Mouse (Mus musculus) forebrain, embryonic 13.5 days (tissue): ENCODE results near the gene Klc4. TPM values are rescaled to one million over a fixed set of nuclear protein-coding genes. Genes with fewer than 3 reads are reported as not detected.

Experiments
- ATAC-seq: fragments of 200-750 bp; cut with Nextera tagmentation; 2 replicates; pipeline ENCODE4 v1.8.0; 2017
- H3K27ac ChIP-seq: fragments of 300-500 bp; sonication (generic); 2 replicates; pipeline ENCODE4 v1.5.1; 2015; ENCODE audit warnings: inconsistent platforms, mild to moderate bottlenecking, moderate library complexity
- H3K27me3 ChIP-seq: fragments of 300-500 bp; sonication (generic); 2 replicates; pipeline ENCODE4 v1.6.1; 2015; ENCODE audit warnings: mild to moderate bottlenecking, inconsistent platforms
- H3K36me3 ChIP-seq: fragments of 300-500 bp; sonication (generic); 2 replicates; pipeline ENCODE4 v1.6.1; 2015; ENCODE audit warnings: mild to moderate bottlenecking, inconsistent platforms; ENCODE audit not compliant: poor library complexity, severe bottlenecking
- H3K4me1 ChIP-seq: fragments of 300-500 bp; sonication (generic); 2 replicates; pipeline ENCODE4 v1.6.1; 2015; ENCODE audit warnings: inconsistent platforms
- H3K4me2 ChIP-seq: fragments of 300-500 bp; sonication (generic); 2 replicates; pipeline ENCODE4 v1.6.1; 2015; ENCODE audit warnings: inconsistent platforms, mild to moderate bottlenecking, moderate library complexity
- H3K4me3 ChIP-seq: fragments of 300-500 bp; sonication (generic); 2 replicates; pipeline ENCODE4 v1.5.1; 2015; ENCODE audit warnings: mild to moderate bottlenecking, inconsistent platforms
- H3K9ac ChIP-seq: fragments of 300-500 bp; sonication (generic); 2 replicates; pipeline ENCODE4 v1.6.1; 2015; ENCODE audit warnings: mild to moderate bottlenecking, inconsistent platforms
- H3K9me3 ChIP-seq: fragments of 300-500 bp; sonication (generic); replicated peaks from 2 replicates; pipeline ENCODE4 v1.6.1; 2016; ENCODE audit warnings: inconsistent platforms
- WGBS: fragments of 180-500 bp; shearing (Covaris S2); methylation state at CpG from one replicate; pipeline ENCODE4 v1.1.7; 2015; 5-methylcytosine and 5-hydroxymethylcytosine counted together
- polyA plus RNA-seq: library from polyadenylated mRNA; unstranded; fragments of >200 nt; fragmentation: Nextera tagmentation; extraction: Ambion mirVana; gene quantifications from 2 replicates; pipeline ENCODE4 v1.2.1, GENCODE M21; 2015

The Klc4 gene
- 44.3 and 47.7 TPM in 2 replicates for polyA plus RNA-seq

DNA sequence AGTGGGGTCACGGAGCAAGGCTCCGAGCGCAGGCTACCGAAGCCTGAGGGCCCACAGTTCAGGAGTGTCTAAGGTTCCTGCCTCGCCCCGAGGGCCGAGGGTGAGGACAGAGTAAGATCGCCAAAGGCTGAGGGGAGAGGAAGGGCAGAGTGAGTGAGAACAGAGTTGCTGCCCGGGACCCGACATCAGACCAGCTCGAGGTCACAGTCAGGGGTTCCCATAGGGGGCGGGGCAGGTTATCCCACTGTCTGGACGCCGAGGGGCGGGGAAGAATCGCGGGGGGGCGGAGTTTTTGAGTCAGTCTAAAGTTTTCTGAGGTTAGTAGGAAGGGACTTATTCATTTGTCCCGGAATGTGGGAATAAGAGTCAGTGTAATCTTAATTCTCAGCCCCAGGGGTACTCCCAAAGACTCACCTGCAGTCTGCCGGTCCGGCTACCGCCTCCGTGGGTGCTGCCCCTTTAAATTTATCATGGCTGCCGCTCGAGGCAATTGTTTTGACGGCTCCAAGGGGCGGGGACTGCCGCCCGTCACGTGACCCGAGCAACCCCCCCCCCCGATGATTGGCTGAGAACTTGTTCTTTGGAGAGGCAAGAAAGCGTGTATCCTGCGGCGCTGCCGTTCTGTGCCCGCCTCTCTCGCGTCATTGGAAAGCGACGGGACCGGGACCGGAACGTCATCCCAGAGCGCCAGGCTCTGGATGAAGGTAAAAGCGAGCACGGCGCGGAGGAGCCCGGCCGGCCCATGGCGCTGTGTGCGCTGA is at the start of gene Klc4, which contains the start of gene Mrpl2:
Gene Klc4, minus strand, starts transcription at position 462 of the 761 bp plus-strand sequence.
Gene Mrpl2, plus strand, starts transcription at position 669 of the 761 bp plus-strand sequence.
- peak within 1 kb of the TSS; percentile 81 for H3K4me2 ChIP-seq
- H3K4me1 ChIP-seq: peaks cover 41% of the 10 kb centered on the region
- H3K27ac ChIP-seq: peak within 1 kb of the TSS; percentile 83
- H3K36me3 ChIP-seq: peaks cover 36% of the 10 kb centered on the region
- WGBS: under 1% methylated on average over 53 of the region's 53 CpGs
- no peaks in the 10 kb centered on the region for H3K9me3 ChIP-seq
- ATAC-seq: peak; percentile 75
- H3K9ac ChIP-seq: peak within 1 kb of the TSS; percentile 77
- H3K27me3 ChIP-seq: no peaks in the 10 kb centered on the region
- peak within 1 kb of the TSS; percentile 80 for H3K4me3 ChIP-seq

DNA sequence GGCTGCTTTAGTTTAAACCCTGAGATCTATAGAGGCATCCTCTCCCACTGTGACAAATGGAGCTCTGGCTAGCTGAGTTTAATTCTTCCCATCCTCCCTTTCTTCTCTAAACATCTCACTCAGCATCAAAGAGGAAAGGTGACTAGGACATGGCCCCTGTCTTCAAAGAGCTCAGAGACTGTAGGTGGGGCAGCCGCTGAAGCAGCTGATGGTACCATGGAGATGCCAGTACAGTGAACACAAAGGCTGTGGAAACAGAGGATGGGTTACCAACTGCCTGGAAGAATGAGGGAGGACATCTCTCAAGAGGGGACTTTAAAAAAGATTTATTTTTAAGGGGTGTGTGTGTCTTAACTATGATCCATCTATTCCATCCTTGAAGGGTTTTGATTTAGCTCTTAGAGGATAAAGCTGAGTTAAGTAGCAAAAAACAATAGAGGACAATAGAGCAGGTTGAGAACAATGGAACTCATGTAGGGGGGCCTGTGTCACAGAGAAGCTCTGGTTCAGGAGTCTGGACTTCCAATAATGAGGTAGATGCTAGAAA is 48.8 kb upstream of the Klc4 start:
- no peak overlapping the region for H3K4me3 ChIP-seq
- H3K9ac ChIP-seq: no peak overlapping the region
- no peaks in the 10 kb centered on the region for H3K4me1 ChIP-seq
- no peak overlapping the region for H3K27ac ChIP-seq
- no peaks in the 10 kb centered on the region for H3K27me3 ChIP-seq
- H3K36me3 ChIP-seq: peaks cover 45% of the 10 kb centered on the region
- no peak for ATAC-seq
- H3K4me2 ChIP-seq: no peak overlapping the region
- H3K9me3 ChIP-seq: no peaks in the 10 kb centered on the region
- 81% methylated on average over 1 of the region's 1 CpGs for WGBS

DNA sequence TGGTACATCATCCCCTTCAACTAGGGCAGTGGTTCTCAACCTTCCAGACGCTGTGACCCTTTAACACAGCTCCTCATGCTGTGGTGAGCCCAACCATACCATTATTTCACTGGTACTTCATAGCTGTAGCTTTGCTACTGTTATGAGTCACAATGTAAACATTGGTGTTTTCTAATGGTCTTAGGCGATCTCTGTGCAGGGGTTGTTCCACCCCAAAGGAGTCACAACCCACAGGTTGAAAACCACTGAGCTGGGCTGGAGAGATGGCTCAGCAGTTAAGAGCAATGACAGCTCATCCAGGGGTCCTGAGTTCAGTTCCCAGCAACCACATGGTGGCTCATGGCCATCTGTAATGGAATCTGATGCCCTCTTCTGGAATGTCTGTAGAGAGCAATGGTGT is 45.6 kb upstream of the Klc4 start:
- peaks cover 43% of the 10 kb centered on the region for H3K36me3 ChIP-seq
- no peak overlapping the region for H3K9ac ChIP-seq
- H3K4me1 ChIP-seq: no peaks in the 10 kb centered on the region
- H3K9me3 ChIP-seq: no peaks in the 10 kb centered on the region
- no peak overlapping the region for H3K4me3 ChIP-seq
- WGBS: 89% methylated on average over 2 of the region's 2 CpGs
- no peak overlapping the region for H3K27ac ChIP-seq
- H3K27me3 ChIP-seq: no peaks in the 10 kb centered on the region
- no peak overlapping the region for H3K4me2 ChIP-seq
- ATAC-seq: no peak

DNA sequence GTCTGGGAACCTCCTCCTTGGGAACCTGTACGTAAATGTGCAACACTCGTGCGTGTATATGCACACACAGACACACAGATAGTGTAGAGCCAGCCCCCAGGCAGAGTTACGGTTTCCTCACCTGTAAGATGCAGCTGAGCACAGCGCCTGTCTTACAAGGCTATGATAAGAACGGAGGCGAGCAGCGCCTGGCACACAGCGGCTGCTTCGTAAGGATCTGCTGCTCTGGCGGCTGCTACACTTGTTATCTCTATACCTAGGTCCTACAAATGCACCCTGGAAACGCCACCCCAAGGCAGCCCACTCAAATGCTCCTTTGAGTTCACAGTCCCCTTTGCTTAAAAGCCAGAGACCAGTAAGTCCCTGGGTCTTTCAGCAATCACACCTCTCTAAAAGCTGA is 44.8 kb upstream of the Klc4 start:
- H3K27me3 ChIP-seq: no peaks in the 10 kb centered on the region
- no peak overlapping the region for H3K4me3 ChIP-seq
- no peak overlapping the region for H3K27ac ChIP-seq
- no peak overlapping the region for H3K4me2 ChIP-seq
- ATAC-seq: no peak
- 94% methylated on average over 12 of the region's 12 CpGs for WGBS
- no peak overlapping the region for H3K9ac ChIP-seq
- H3K4me1 ChIP-seq: no peaks in the 10 kb centered on the region
- H3K9me3 ChIP-seq: no peaks in the 10 kb centered on the region
- peaks cover 43% of the 10 kb centered on the region for H3K36me3 ChIP-seq

DNA sequence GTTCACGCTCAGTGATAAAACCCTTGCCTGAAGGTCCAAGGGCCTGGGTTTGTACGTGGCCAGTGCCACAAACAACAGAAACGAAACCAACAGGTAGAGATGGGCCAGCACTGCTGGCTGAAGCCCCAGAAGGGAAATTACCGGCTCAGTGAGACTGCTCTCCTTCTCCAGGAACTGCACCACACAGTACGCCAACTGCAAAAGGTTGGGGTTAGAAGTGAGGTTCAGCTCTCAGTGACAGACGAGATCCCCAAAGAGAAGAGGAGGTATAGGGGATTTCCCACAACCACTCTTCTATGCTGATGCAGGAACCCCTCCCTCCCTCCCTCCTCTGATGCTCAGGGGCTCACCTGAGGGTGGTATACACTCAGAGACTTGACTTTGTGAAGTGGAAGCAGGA is 40.1 kb upstream of the Klc4 start:
- no peak overlapping the region for H3K4me2 ChIP-seq
- WGBS: 90% methylated on average over 6 of the region's 6 CpGs
- peaks cover 9% of the 10 kb centered on the region for H3K4me1 ChIP-seq
- H3K4me3 ChIP-seq: no peak overlapping the region
- H3K27ac ChIP-seq: no peak overlapping the region
- peaks cover 55% of the 10 kb centered on the region for H3K36me3 ChIP-seq
- H3K9ac ChIP-seq: no peak overlapping the region
- no peaks in the 10 kb centered on the region for H3K9me3 ChIP-seq
- no peak for ATAC-seq
- H3K27me3 ChIP-seq: no peaks in the 10 kb centered on the region

DNA sequence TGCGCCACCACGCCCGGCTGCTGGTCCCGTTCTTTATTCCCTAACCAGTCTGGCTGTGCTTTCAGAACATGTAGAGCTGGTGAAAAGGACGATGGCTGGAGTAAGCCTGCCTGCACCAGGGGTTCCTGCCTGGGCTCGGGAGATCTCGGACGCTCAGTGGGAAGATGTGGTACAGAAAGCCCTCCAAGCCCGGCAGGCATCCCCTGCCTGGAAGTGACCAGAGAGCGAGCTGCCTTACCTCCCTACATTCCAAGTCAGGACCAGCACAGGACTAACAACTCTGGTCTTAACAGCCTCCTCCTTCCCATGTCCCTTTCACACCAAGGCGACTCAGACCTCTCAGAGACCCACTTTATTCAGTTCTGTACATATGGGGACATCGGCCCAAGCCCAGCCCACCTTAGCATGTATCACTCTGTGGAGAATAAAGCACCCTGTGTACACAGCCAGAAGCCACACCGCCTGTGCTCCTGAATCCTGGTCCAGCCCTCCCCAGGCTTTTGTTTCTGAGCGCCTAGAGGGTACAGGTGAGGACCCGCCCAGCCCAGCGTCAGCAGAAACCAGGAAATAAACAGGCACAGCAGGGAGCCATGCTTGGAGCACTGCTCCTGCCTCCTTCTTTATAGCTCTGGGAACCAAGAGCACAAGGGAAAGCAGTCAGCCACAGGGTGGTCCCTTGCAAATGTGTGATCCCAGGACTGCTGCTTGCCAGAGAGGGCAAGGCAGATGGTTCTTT is 37.0 kb upstream of the Klc4 start:
- Histone ChIP-seq H3K27ac (no peak overlapping the region), H3K36me3 (peaks cover 61% of the 10 kb centered on the region), H3K27me3 (no peaks in the 10 kb centered on the region), H3K4me3 (no peak overlapping the region), H3K9ac (no peak overlapping the region), H3K4me1 (peaks cover 32% of the 10 kb centered on the region), H3K4me2 (no peak overlapping the region), H3K9me3 (no peaks in the 10 kb centered on the region)
- ATAC-seq: no peak
- WGBS: 77% methylated on average over 16 of the region's 16 CpGs

DNA sequence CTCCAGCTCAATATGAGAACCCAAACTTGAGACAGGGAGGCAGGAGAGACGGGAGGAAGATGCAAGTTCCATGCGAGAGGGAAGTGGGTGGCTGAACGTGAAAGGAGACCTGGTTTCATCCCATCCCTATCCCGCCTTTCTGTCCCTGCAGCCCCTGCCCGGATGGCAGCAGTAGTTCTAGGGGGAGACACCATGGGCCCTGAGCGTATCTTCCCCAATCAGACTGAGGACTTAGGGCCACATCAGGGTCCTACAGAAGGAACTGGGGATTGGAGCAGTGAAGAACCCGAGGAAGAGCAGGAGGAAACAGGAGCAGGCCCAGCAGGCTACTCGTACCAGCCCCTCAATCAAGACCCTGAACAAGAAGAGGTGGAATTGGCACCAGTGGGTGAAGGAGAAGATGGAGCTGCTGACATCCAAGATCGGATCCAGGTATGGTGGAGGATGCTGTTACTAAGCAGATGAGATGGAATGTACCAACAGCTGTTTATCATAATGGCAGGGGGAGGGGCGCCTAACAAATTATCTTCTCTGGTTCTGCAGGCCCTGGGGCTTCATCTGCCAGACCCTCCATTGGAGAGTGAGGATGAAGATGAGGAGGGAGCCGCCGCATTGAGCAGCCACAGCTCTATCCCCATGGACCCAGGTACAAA is 35.8 kb upstream of the Klc4 start:
- peaks cover 61% of the 10 kb centered on the region for H3K36me3 ChIP-seq
- WGBS: 25% methylated on average over 12 of the region's 12 CpGs
- 0 out of 2 replicates have a peak overlapping the region, but pooled peaks have one; percentile 57 for H3K27ac ChIP-seq
- H3K27me3 ChIP-seq: no peaks in the 10 kb centered on the region
- no peaks in the 10 kb centered on the region for H3K9me3 ChIP-seq
- peaks cover 32% of the 10 kb centered on the region for H3K4me1 ChIP-seq
- H3K4me3 ChIP-seq: peak overlapping the region; percentile 82
- peak overlapping the region; percentile 89 for H3K4me2 ChIP-seq
- H3K9ac ChIP-seq: peak overlapping the region; percentile 75
- no peak for ATAC-seq

DNA sequence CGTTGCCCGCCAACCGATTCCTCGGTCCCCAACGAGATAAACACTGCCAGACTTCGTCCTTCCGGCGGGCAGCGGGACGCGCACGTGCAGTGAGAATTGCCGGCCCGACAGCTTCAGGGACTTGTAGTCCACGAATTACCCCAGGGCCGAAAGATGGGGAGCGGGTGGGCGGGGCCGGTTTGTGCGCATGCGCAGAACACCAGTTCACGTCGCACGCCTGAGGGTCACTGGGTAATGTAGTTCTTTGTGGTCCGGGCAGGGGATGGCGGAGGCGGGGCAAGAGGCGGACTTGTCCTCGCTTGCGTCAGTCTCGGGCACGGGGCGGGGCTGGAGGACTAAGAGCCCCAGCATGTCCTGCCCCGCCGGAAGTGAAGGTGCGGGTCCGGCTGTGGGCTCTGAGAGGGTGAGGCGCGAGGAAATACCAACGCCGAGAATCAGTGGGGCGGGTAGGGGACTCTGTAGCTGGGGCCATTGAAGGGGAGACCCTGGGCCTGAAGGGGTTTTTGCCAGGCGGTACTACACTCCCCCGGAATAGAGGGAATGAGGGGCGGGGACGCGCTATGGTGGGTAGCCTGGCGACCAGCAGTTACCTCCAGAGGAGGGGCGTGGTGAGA is 35.0 kb upstream of the Klc4 start, which contains the start of gene Klhdc3:
Gene Klhdc3, minus strand, starts transcription at position 155 of the 614 bp plus-strand sequence.
- under 1% methylated on average over 49 of the region's 49 CpGs for whole genome bisulfite sequencing
- H3K36me3 ChIP-seq: peaks cover 61% of the 10 kb centered on the region

DNA sequence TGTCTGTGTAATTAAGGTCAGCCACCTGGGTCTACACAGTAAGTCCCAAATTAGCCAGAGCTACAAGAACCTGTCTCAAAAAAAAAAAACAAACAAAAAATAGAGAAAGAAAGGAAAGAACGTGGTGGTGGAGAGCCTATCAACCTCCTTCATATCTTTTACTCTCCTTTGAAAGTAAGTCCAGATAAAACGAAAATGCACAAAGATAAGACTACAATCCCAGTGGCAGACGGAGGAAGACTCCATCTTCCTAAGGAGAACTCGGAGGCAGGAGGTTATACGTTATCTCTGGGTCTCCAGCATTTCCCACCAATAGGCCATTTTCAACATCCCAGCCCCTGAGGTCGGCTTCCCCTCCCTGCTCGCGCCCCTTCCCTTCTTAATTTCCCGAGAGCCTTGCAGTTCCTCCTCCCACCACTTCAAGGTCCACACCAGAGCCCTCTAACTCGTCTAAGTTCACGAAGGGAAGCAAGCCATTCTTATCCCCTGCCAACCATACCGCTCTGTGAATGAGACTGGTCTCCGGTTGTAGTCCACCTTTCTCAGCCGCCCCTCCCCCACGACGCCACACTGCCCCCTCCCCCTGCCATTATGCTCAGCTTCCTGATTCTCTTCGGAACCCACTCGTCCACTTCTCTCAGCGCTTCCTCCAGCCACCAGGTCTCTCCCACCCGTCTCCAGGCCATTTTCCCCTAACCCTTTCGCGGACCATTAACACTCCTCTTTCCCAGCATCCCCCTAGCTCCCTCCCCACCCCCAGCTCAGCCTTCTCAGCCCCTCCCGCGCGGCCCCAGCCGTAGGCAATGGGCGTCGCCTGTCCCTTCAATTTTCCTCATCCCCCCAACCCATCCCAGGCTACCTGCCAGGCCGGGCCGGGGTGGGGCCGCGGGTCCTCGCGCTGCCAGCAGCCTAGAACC is 34.3 kb upstream of the Klc4 start:
- H3K27me3 ChIP-seq: no peaks in the 10 kb centered on the region
- H3K9me3 ChIP-seq: no peaks in the 10 kb centered on the region
- peak overlapping the region; percentile 82 for H3K4me3 ChIP-seq
- peaks cover 34% of the 10 kb centered on the region for H3K4me1 ChIP-seq
- WGBS: under 1% methylated on average over 34 of the region's 34 CpGs
- peak overlapping the region; percentile 77 for H3K4me2 ChIP-seq
- peaks cover 61% of the 10 kb centered on the region for H3K36me3 ChIP-seq
- ATAC-seq: peak; percentile 16
- H3K27ac ChIP-seq: peak overlapping the region; percentile 89
- peak overlapping the region; percentile 72 for H3K9ac ChIP-seq

More for the DNA sequence above, 35.0 kb upstream of the Klc4 start, which contains the start of gene Klhdc3:
- H3K27me3 ChIP-seq: no peaks in the 10 kb centered on the region
- peak within 1 kb of the TSS; percentile 82 for H3K4me3 ChIP-seq
- peak; percentile 97 for ATAC-seq
- H3K27ac ChIP-seq: peak within 1 kb of the TSS; percentile 89
- H3K9ac ChIP-seq: peak within 1 kb of the TSS; percentile 75
- peaks cover 32% of the 10 kb centered on the region for H3K4me1 ChIP-seq
- H3K9me3 ChIP-seq: no peaks in the 10 kb centered on the region
- H3K4me2 ChIP-seq: peak within 1 kb of the TSS; percentile 89

DNA sequence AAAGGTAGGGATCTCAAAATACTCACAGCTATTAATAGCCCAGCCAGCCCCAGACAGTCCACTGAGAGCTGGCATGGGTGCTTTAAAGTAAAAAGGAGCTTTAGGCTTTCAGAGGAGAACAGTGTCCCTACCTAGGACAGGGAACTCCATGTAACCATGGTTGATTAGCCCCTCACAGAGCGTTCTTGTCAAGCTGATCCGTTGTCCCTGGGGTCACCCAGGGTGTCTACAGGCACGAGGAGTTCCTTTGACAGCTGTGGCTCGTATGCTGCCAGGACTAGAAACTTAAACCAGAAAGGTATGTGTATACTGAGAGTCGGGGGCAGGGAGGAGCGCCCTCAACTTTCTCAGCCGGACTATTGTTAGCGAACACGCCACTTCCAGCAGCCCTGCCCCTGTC is 33.1 kb upstream of the Klc4 start:
- Histone ChIP-seq H3K4me2 (peak overlapping the region; percentile 77), H3K9me3 (no peaks in the 10 kb centered on the region), H3K9ac (peak overlapping the region; percentile 72), H3K4me1 (peaks cover 42% of the 10 kb centered on the region), H3K27me3 (no peaks in the 10 kb centered on the region), H3K36me3 (peaks cover 55% of the 10 kb centered on the region), H3K27ac (no peak overlapping the region), H3K4me3 (peak overlapping the region; percentile 82)
- 68% methylated on average over 9 of the region's 9 CpGs for WGBS
- ATAC-seq: no peak
